Mouse (Mus musculus): ENCODE measurements around the gene Ift140. TPM values are rescaled to one million over a fixed set of nuclear protein-coding genes. Genes with fewer than 3 reads are reported as not detected.

Ift140 gene
- total and polyA plus RNA-seq, 3 experiments: 3.4 to 9.0 TPM; not detected in 1

DNA sequence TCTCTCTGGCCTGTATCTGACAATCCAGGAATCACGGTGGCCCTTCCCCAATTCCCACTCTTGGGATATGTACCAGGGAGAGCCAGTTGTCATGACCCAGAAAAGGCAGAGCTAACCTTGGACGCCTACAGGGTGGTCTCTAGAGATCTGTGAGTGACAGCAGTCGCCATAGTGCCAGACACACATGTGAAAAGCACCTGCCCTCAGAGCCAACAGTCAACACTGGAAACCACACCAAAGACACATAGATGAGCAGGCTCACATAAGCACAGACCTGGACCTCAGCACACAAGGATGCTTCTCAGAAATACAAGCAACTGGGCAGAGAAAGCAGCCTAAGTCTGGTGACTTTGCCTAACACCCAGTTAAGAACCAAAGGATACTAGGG lies 96.5 kb downstream of the Ift140 start:
- Histone ChIP-seq H3K79me2 (ENCODE audit: control insufficient read depth, insufficient read depth, low read length, poor library complexity) (peaks cover 11% of the 10 kb centered on the region), H3K27me3 (ENCODE audit: control insufficient read depth in 1 of 2, insufficient read depth in 2 of 2, low read length in 2 of 2) (no peaks in the 10 kb centered on the region), H3K27ac (ENCODE audit: control insufficient read depth, low read depth, low read length) (no peak overlapping the region), H3K4me1 (ENCODE audit: control insufficient read depth in 1 of 2, insufficient read depth in 2 of 2, low read length in 2 of 2) (peaks cover 0 to 13% of the 10 kb centered on the region in 2 experiments; a peak in 2 of 4 replicates), H3K9ac (ENCODE audit: control insufficient read depth, low read depth, low read length, poor library complexity, severe bottlenecking) (no peak overlapping the region), H3K9me3 (replicated peaks; ENCODE audit: insufficient read depth, low read length) (no peaks in the 10 kb centered on the region), H3K36me3 (ENCODE audit: control insufficient read depth in 1 of 2, insufficient read depth in 2 of 2, low read length in 2 of 2) (peaks cover 2 to 4% of the 10 kb centered on the region in 2 experiments; a peak in 3 of 4 replicates), H3K4me3 (ENCODE audit: control insufficient read depth in 1 of 2, insufficient read depth in 1 of 2, low read depth in 2 of 2, low read length in 2 of 2) (no peak overlapping the region)
- DNase-seq (ENCODE audit: low read depth, low spot score): no peak
- no peak for TF ChIP-seq HCFC1 (IDR thresholded peaks at IDR 0.05; ENCODE audit: low read depth, low read length)
- TF ChIP-seq POLR2AphosphoS5 (IDR thresholded peaks at IDR 0.05; ENCODE audit: borderline replicate concordance, low read depth, low read length): no peak
- TF ChIP-seq RCOR1 (IDR thresholded peaks at IDR 0.05; ENCODE audit: low read depth, low read length): no peak
- no peak for TF ChIP-seq TAL1 (IDR thresholded peaks at IDR 0.05; ENCODE audit: low read length)
- TF ChIP-seq EP300 (IDR thresholded peaks at IDR 0.05; ENCODE audit: low read depth in 1 of 2, low read length in 2 of 2): no peak
- no peak for TF ChIP-seq USF1 (IDR thresholded peaks at IDR 0.05; ENCODE audit: low read depth, low read length)

DNA sequence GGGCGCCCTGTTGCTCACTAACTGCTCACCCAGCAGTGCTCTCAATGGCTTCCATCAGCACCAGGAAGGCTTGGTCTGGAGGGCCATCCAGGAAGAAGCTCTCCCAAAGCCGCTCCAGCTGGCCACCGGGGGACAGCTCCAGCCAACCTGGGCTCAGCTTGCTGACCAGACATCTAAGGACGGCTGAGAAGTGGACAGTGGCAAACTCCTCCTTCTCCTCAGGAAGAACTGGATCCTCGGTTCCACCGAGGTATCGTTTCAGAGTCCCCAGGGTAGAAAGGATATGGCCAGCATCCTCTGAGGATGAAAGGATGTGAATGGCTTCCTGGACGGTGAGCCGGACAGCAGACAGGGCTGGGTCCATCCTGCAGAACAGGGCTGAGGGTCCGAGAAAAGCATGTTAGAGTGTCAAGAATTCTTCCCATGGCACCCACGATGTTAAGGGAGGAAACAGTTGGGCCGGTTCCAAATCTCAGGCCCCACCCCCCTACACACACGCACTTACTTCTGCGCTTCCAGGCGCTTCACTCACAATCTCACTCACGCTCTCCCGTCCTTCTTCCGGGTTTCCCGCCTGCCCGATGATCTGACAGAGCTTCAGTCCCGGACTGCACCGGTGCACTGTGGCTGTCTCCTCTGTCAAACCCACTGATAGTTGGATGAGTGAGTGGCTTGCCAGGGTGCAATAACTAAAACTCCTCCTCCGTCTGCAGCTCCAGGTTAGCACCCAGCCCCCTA lies 99.2 kb downstream of the Ift140 start:
- Histone ChIP-seq H3K27ac (ENCODE audit: control insufficient read depth, low read depth, low read length) (peak overlapping the region; percentile 88), H3K36me3 (ENCODE audit: control insufficient read depth in 1 of 2, insufficient read depth in 2 of 2, low read length in 2 of 2) (peaks cover 2 to 4% of the 10 kb centered on the region in 2 experiments; a peak in 2 of 4 replicates), H3K4me3 (ENCODE audit: control insufficient read depth in 1 of 2, insufficient read depth in 1 of 2, low read depth in 2 of 2, low read length in 2 of 2) (peak overlapping the region; percentile 77 to 85), H3K9ac (ENCODE audit: control insufficient read depth, low read depth, low read length, poor library complexity, severe bottlenecking) (peak overlapping the region; percentile 87), H3K79me2 (ENCODE audit: control insufficient read depth, insufficient read depth, low read length, poor library complexity) (peaks cover 11% of the 10 kb centered on the region), H3K9me3 (replicated peaks; ENCODE audit: insufficient read depth, low read length) (no peaks in the 10 kb centered on the region), H3K27me3 (ENCODE audit: control insufficient read depth in 1 of 2, insufficient read depth in 2 of 2, low read length in 2 of 2) (no peaks in the 10 kb centered on the region; a peak in 1 of 4 replicates), H3K4me1 (ENCODE audit: control insufficient read depth in 1 of 2, insufficient read depth in 2 of 2, low read length in 2 of 2) (peaks cover 0 to 13% of the 10 kb centered on the region in 2 experiments; a peak in 2 of 4 replicates)
- DNase-seq (ENCODE audit: low read depth, low spot score): peak; percentile 82
- TF ChIP-seq ETS1 (IDR thresholded peaks at IDR 0.05; ENCODE audit: low read depth, low read length) (no peak), TCF12 (IDR thresholded peaks at IDR 0.05; ENCODE audit: low read depth, low read length) (0 out of 2 replicates have a peak, but pooled peaks have one; percentile 12), ELF1 (IDR thresholded peaks at IDR 0.05; ENCODE audit: low read depth, low read length) (peak; percentile 86), NRF1 (IDR thresholded peaks at IDR 0.05; ENCODE audit: insufficient read depth, low read depth, low read length, poor library complexity, severe bottlenecking) (peak; percentile 47; the same call in 1 of the 2 replicates), MEF2A (IDR thresholded peaks at IDR 0.05; ENCODE audit: extremely low read depth, insufficient replicate concordance, low read depth, low read length, poor library complexity, severe bottlenecking) (no peak)

Data from MEL (cell line).